Mouse (Mus musculus) bone marrow macrophage, adult 2 months (primary cell): ENCODE results near the gene Gadd45g. TPM values are rescaled to one million over a fixed set of nuclear protein-coding genes. Genes with fewer than 3 reads are reported as not detected.

ENCODE experiments used
- H3K27ac ChIP-seq: 2 replicates; pipeline ENCODE4 v1.5.1; 2012; ENCODE audit warnings: low read depth, low read length; ENCODE audit not compliant: insufficient read depth
- H3K4me1 ChIP-seq: 2 replicates; pipeline ENCODE4 v1.6.1; 2012; ENCODE audit warnings: low read length; ENCODE audit not compliant: control insufficient read depth, insufficient read depth
- H3K4me3 ChIP-seq: 2 replicates; pipeline ENCODE4 v1.5.1; 2012; ENCODE audit warnings: mild to moderate bottlenecking, low read length, moderate library complexity; ENCODE audit not compliant: insufficient read depth
- CTCF ChIP-seq: IDR thresholded peaks from 2 replicates; pipeline ENCODE4 v1.5.1; 2012; ENCODE audit warnings: low read depth, mild to moderate bottlenecking, low read length, moderate library complexity
- POLR2A ChIP-seq: IDR thresholded peaks from 2 replicates; pipeline ENCODE4 v1.6.1; 2012; ENCODE audit warnings: mild to moderate bottlenecking, low read depth, low read length, borderline replicate concordance
- polyA plus RNA-seq: library from polyadenylated mRNA; stranded (reverse); fragments of >200 nt; gene quantifications from 2 replicates; pipeline ENCODE4 v1.2.4, GENCODE M21; 2012; ENCODE audit not compliant: missing spikeins, insufficient read depth, insufficient read length

Gadd45g gene
- polyA plus RNA-seq, 1 experiment = 5.5 TPM

- Histone ChIP-seq H3K4me3 (no peak overlapping the region), H3K27ac (no peak overlapping the region)
Measured at GRCm38 (mm10) chr13:51844118-51844517, 2.4 kb upstream of the Gadd45g start.

DNA sequence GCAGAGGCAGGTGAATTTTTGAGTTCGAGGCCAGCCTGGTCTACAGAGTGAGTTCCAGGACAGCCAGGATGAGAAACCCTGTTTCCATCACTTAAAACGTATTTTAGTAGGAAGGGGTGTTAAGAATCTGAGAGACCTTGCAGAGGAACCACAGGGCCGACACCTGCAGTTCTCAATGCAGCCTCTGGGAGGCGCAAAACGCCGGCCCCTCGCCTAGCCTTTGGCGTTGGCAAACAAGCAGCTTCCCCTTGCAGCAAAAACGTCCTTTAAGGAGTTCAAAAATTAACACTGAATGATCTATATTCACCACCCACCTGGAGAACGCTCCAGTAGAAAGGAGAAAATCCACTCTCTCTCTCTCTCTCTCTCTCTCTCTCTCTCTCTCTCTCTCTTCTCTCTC lies 1.8 kb upstream of the Gadd45g start:
- H3K4me1 ChIP-seq = peaks cover 15% of the 10 kb centered on the region
- no peak for TF ChIP-seq POLR2A
- peak; percentile 86 for TF ChIP-seq CTCF
- no peak overlapping the region for H3K4me3 ChIP-seq
- no peak overlapping the region for H3K27ac ChIP-seq

More at GRCm38 (mm10) chr13:51844118-51844517, 2.4 kb upstream of the Gadd45g start:
- no peak for TF ChIP-seq CTCF
- TF ChIP-seq POLR2A = no peak
- H3K4me1 ChIP-seq = peaks cover 15% of the 10 kb centered on the region

GRCm38 (mm10) chr13:51845072-51845471 lies 1.4 kb upstream of the Gadd45g start:
- Histone ChIP-seq H3K4me3 (no peak overlapping the region), H3K27ac (no peak overlapping the region), H3K4me1 (peaks cover 19% of the 10 kb centered on the region)
- TF ChIP-seq CTCF (no peak), POLR2A (no peak)

DNA sequence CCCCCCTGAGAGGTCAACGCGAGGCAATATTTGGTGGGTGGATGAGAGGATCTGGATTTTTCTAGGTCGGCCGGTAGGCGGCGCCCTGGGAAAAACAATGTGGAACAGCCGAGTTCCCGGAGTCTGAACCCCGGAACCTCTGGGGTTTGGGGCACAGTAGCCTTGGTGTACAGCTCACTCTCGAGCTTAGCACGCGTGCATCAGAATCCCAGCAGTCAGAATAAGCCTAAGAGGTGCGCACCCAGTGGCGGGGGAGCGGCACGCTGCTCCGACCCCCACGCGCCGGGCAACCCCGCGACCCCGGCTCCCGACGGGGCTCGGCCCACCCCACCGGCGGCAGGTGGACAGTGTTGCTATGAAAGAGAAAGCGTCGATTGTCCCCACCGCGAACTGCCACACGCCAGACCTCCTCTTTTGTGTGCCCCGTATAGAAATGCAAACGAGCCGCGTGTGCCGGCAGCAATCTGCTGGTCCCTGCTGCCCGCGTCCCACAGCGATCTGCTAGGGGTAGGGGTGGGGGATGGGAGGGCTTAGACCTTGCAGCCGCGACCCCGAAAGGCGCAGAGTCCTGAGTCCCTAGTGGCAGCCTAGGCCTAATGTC lies 787 bp upstream of the Gadd45g start:
- Histone ChIP-seq H3K4me1 (peaks cover 21% of the 10 kb centered on the region), H3K4me3 (peak overlapping the region; percentile 84), H3K27ac (peak overlapping the region; percentile 73)
- TF ChIP-seq POLR2A = no peak
- TF ChIP-seq CTCF = peak; percentile 86

GRCm38 (mm10) chr13:51846868-51847793 lies 653 bp downstream of the Gadd45g start:
- TF ChIP-seq CTCF (peak; percentile 6), POLR2A (no peak)
- peak overlapping the region; percentile 60 for H3K4me3 ChIP-seq
- no peak overlapping the region for H3K27ac ChIP-seq
- peaks cover 20% of the 10 kb centered on the region for H3K4me1 ChIP-seq

- TF ChIP-seq POLR2A (no peak), CTCF (0 out of 2 replicates have a peak, but pooled peaks have one; percentile 3)
- H3K4me3 ChIP-seq = peak overlapping the region; percentile 60
- H3K27ac ChIP-seq = peak overlapping the region; percentile 14
- H3K4me1 ChIP-seq = peaks cover 17% of the 10 kb centered on the region
Measured at GRCm38 (mm10) chr13:51847979-51848480, 1.6 kb downstream of the Gadd45g start.

- TF ChIP-seq CTCF (no peak), POLR2A (no peak)
- peak overlapping the region; percentile 60 for H3K4me3 ChIP-seq
- H3K27ac ChIP-seq = peak overlapping the region; percentile 52
- peaks cover 20% of the 10 kb centered on the region for H3K4me1 ChIP-seq
Measured at GRCm38 (mm10) chr13:51848481-51849240, 2.2 kb downstream of the Gadd45g start.

DNA sequence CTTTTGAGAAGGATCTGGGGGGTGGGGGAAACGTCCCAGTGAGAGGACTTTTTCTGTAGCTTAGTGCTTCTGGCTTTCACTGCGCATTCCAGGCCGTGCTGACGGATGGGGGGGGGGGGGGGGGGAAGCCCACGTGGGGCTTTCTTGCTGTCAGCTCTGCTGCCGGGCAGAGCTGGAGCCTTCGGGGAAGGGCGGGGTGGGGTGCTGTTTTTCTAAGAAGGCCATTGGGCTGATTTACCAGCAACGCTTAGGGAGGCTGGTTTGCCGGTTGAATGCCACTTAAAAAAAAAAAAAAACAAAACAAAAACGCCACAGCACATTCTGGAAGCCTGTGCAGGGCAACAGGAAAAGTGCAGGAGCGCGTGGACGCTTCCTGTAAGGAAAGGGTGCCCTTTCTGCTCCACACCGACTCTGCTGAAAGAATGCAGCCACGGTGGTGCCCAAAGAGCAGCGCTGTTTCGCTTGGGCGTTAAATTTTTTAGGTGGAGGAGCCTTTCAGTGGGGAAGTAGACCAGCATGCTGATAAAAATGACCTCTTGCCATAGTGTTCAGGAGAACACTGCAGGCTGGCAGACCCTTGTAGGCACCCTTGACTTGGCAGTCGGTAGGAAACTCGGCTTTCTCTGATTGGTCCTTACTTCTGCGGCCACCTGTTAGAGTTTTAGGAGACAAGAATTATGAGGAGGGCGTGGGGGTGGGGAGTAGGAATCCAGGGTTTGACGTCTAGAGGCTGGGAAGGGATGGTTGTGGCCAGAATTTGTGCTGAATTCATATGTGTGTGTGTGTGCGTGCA lies 3.0 kb downstream of the Gadd45g start:
- Histone ChIP-seq H3K27ac (peak overlapping the region; percentile 52), H3K4me3 (peak overlapping the region; percentile 60), H3K4me1 (peaks cover 21% of the 10 kb centered on the region)
- no peak for TF ChIP-seq POLR2A
- no peak for TF ChIP-seq CTCF

DNA sequence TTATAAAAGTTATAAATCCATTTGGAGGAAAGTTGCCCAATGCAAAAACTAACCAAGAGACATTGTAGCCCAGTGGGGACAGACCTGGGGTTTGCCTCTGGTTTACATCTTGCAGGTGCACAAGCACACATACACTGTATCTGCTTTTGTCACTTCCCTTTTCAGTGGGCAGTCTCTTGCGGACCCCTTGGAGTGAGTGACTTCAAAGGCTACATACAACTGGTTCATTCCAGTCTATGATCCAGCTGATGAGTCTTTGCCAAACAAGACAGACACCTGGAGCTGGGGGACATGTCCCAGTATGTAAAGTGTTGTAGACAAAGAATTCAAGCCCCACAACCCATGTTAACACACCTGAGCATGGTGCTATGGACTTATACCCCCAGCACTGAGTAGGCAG lies 4.1 kb downstream of the Gadd45g start:
- H3K4me1 ChIP-seq = peaks cover 24% of the 10 kb centered on the region
- no peak for TF ChIP-seq CTCF
- no peak for TF ChIP-seq POLR2A
- no peak overlapping the region for H3K27ac ChIP-seq
- H3K4me3 ChIP-seq = no peak overlapping the region
